Mouse (Mus musculus): Measurements from ENCODE around the gene Ssh2. TPM values are rescaled to one million over a fixed set of nuclear protein-coding genes. Genes with fewer than 3 reads are reported as not detected.
A peak's percentile ranks its signal among the peaks of the same experiment; 100 is the strongest.

The Ssh2 gene
- polyA plus RNA-seq, 1 experiment from 2014 or later, result 8.2 TPM

- Histone ChIP-seq H3K4me2 (replicated peaks) (peak overlapping the region; percentile 94), H3K4me3 (replicated peaks) (peak overlapping the region; percentile 91), H3K4me1 (peaks cover 76% of the 10 kb centered on the region), H3K27ac (replicated peaks) (peak overlapping the region; percentile 85), H3K27me3 (no peaks in the 10 kb centered on the region), H3K9me3 (replicated peaks) (no peaks in the 10 kb centered on the region), H3K36me3 (peaks cover 5% of the 10 kb centered on the region; the same call in 1 of the 2 replicates), H3K9ac (peak overlapping the region; percentile 91)
- no peak for ATAC-seq (ENCODE audit: insufficient number of reproducible peaks, low FRiP score, low TSS enrichment, low read depth)
- WGBS, result 23% methylated on average over 4 of the region's 4 CpGs
Measured at GRCm38 (mm10) chr11:77494344-77494676, 278.2 kb downstream of the Ssh2 start.

- Histone ChIP-seq H3K36me3 (peaks cover 9% of the 10 kb centered on the region), H3K9me3 (replicated peaks) (no peaks in the 10 kb centered on the region), H3K4me2 (replicated peaks) (peak overlapping the region; percentile 94), H3K9ac (no peak overlapping the region), H3K27ac (replicated peaks) (no peak overlapping the region), H3K4me3 (replicated peaks) (peak overlapping the region; percentile 91), H3K4me1 (peaks cover 80% of the 10 kb centered on the region), H3K27me3 (no peaks in the 10 kb centered on the region)
- ATAC-seq (ENCODE audit: insufficient number of reproducible peaks, low FRiP score, low TSS enrichment, low read depth), result no peak
- 70% methylated on average over 6 of the region's 6 CpGs for WGBS
Measured at GRCm38 (mm10) chr11:77494782-77495181, 278.7 kb downstream of the Ssh2 start.

- peaks cover 81% of the 10 kb centered on the region for H3K4me1 ChIP-seq
Measured at GRCm38 (mm10) chr11:77495507-77495906, 279.4 kb downstream of the Ssh2 start.

GRCm38 (mm10) chr11:77497341-77497756 lies 281.3 kb downstream of the Ssh2 start:
- 35% methylated on average over 6 of the region's 6 CpGs for WGBS
- Histone ChIP-seq H3K9me3 (replicated peaks) (no peaks in the 10 kb centered on the region), H3K4me2 (replicated peaks) (no peak overlapping the region), H3K4me1 (peaks cover 68% of the 10 kb centered on the region), H3K9ac (no peak overlapping the region), H3K27me3 (no peaks in the 10 kb centered on the region), H3K4me3 (replicated peaks) (no peak overlapping the region), H3K36me3 (peaks cover 27% of the 10 kb centered on the region), H3K27ac (replicated peaks) (peak overlapping the region; percentile 66; the same call in 1 of the 2 replicates)
- no peak for ATAC-seq (ENCODE audit: insufficient number of reproducible peaks, low FRiP score, low TSS enrichment, low read depth)

More at GRCm38 (mm10) chr11:77495507-77495906, 279.4 kb downstream of the Ssh2 start:
- H3K9me3 ChIP-seq (replicated peaks), result no peaks in the 10 kb centered on the region
- no peak overlapping the region for H3K27ac ChIP-seq (replicated peaks)
- H3K4me2 ChIP-seq (replicated peaks), result no peak overlapping the region
- H3K9ac ChIP-seq, result no peak overlapping the region
- no peaks in the 10 kb centered on the region for H3K27me3 ChIP-seq
- no peak for ATAC-seq (ENCODE audit: insufficient number of reproducible peaks, low FRiP score, low TSS enrichment, low read depth)
- peaks cover 16% of the 10 kb centered on the region for H3K36me3 ChIP-seq
- no peak overlapping the region for H3K4me3 ChIP-seq (replicated peaks)

- Histone ChIP-seq H3K9ac (no peak overlapping the region), H3K9me3 (replicated peaks) (no peaks in the 10 kb centered on the region), H3K4me3 (replicated peaks) (no peak overlapping the region), H3K4me1 (peaks cover 65% of the 10 kb centered on the region), H3K36me3 (peaks cover 32% of the 10 kb centered on the region), H3K27me3 (no peaks in the 10 kb centered on the region), H3K4me2 (replicated peaks) (no peak overlapping the region), H3K27ac (replicated peaks) (peak overlapping the region; percentile 5; the same call in 1 of the 2 replicates)
- ATAC-seq (ENCODE audit: insufficient number of reproducible peaks, low FRiP score, low TSS enrichment, low read depth), result no peak
- 45% methylated on average over 4 of the region's 4 CpGs for WGBS
Measured at GRCm38 (mm10) chr11:77497851-77498250, 281.8 kb downstream of the Ssh2 start.

GRCm38 (mm10) chr11:77498261-77499139 lies 282.4 kb downstream of the Ssh2 start:
- Histone ChIP-seq H3K4me3 (replicated peaks) (no peak overlapping the region), H3K36me3 (peaks cover 39% of the 10 kb centered on the region), H3K27ac (replicated peaks) (no peak overlapping the region), H3K9me3 (replicated peaks) (no peaks in the 10 kb centered on the region), H3K4me2 (replicated peaks) (no peak overlapping the region), H3K27me3 (no peaks in the 10 kb centered on the region), H3K9ac (no peak overlapping the region), H3K4me1 (peaks cover 71% of the 10 kb centered on the region)
- 58% methylated on average over 12 of the region's 12 CpGs for WGBS
- ATAC-seq (ENCODE audit: insufficient number of reproducible peaks, low FRiP score, low TSS enrichment, low read depth), result no peak

- Histone ChIP-seq H3K36me3 (peaks cover 47% of the 10 kb centered on the region), H3K4me3 (replicated peaks) (no peak overlapping the region), H3K27me3 (no peaks in the 10 kb centered on the region), H3K9ac (no peak overlapping the region), H3K4me2 (replicated peaks) (no peak overlapping the region), H3K4me1 (peaks cover 69% of the 10 kb centered on the region), H3K27ac (replicated peaks) (no peak overlapping the region), H3K9me3 (replicated peaks) (no peaks in the 10 kb centered on the region)
- no peak for ATAC-seq (ENCODE audit: insufficient number of reproducible peaks, low FRiP score, low TSS enrichment, low read depth)
- WGBS, result 80% methylated on average over 7 of the region's 7 CpGs
Measured at GRCm38 (mm10) chr11:77499354-77499753, 283.3 kb downstream of the Ssh2 start.

GRCm38 (mm10) chr11:77500361-77501325 lies 284.6 kb downstream of the Ssh2 start:
- peaks cover 56% of the 10 kb centered on the region for H3K4me1 ChIP-seq
- ATAC-seq (ENCODE audit: insufficient number of reproducible peaks, low FRiP score, low TSS enrichment, low read depth), result 0 out of 2 replicates have a peak, but pooled peaks have one; percentile 4
- H3K4me3 ChIP-seq (replicated peaks), result no peak overlapping the region
- H3K36me3 ChIP-seq, result peaks cover 60% of the 10 kb centered on the region
- H3K27ac ChIP-seq (replicated peaks), result 0 out of 2 replicates have a peak overlapping the region, but pooled peaks have one; percentile 14
- H3K9ac ChIP-seq, result no peak overlapping the region
- 74% methylated on average over 17 of the region's 17 CpGs for WGBS
- no peak overlapping the region for H3K4me2 ChIP-seq (replicated peaks)
- H3K27me3 ChIP-seq, result no peaks in the 10 kb centered on the region
- no peaks in the 10 kb centered on the region for H3K9me3 ChIP-seq (replicated peaks)

- Histone ChIP-seq H3K9ac (no peak overlapping the region), H3K36me3 (peaks cover 68% of the 10 kb centered on the region), H3K27ac (replicated peaks) (no peak overlapping the region), H3K27me3 (no peaks in the 10 kb centered on the region), H3K4me2 (replicated peaks) (no peak overlapping the region), H3K9me3 (replicated peaks) (no peaks in the 10 kb centered on the region), H3K4me1 (peaks cover 51% of the 10 kb centered on the region), H3K4me3 (replicated peaks) (no peak overlapping the region)
- ATAC-seq (ENCODE audit: insufficient number of reproducible peaks, low FRiP score, low TSS enrichment, low read depth), result no peak
- WGBS, result 22% methylated on average over 5 of the region's 5 CpGs
Measured at GRCm38 (mm10) chr11:77501392-77501791, 285.3 kb downstream of the Ssh2 start.

GRCm38 (mm10) chr11:77501971-77502370 lies 285.9 kb downstream of the Ssh2 start:
- 88% methylated on average over 4 of the region's 4 CpGs for WGBS
- Histone ChIP-seq H3K36me3 (peaks cover 73% of the 10 kb centered on the region), H3K27ac (replicated peaks) (no peak overlapping the region), H3K4me3 (replicated peaks) (no peak overlapping the region), H3K4me1 (peaks cover 53% of the 10 kb centered on the region), H3K4me2 (replicated peaks) (no peak overlapping the region), H3K9me3 (replicated peaks) (no peaks in the 10 kb centered on the region), H3K27me3 (no peaks in the 10 kb centered on the region), H3K9ac (no peak overlapping the region)
- ATAC-seq (ENCODE audit: insufficient number of reproducible peaks, low FRiP score, low TSS enrichment, low read depth), result no peak

GRCm38 (mm10) chr11:77502481-77502880 lies 286.4 kb downstream of the Ssh2 start:
- no peak overlapping the region for H3K9ac ChIP-seq
- no peak overlapping the region for H3K4me2 ChIP-seq (replicated peaks)
- no peak for ATAC-seq (ENCODE audit: insufficient number of reproducible peaks, low FRiP score, low TSS enrichment, low read depth)
- WGBS, result 77% methylated on average over 6 of the region's 6 CpGs
- H3K27me3 ChIP-seq, result no peaks in the 10 kb centered on the region
- no peak overlapping the region; the same call in 1 of the 2 replicates for H3K27ac ChIP-seq (replicated peaks)
- H3K4me3 ChIP-seq (replicated peaks), result no peak overlapping the region
- H3K4me1 ChIP-seq, result peaks cover 53% of the 10 kb centered on the region
- H3K9me3 ChIP-seq (replicated peaks), result no peaks in the 10 kb centered on the region
- H3K36me3 ChIP-seq, result peaks cover 79% of the 10 kb centered on the region

All from embryonic facial prominence, embryonic 15.5 days (tissue).